Mouse (Mus musculus) CD4-positive, CD25-positive, alpha-beta regulatory T cell, adult 4 months (primary cell): ENCODE measurements around the gene Amz2. TPM values are rescaled to one million over a fixed set of nuclear protein-coding genes. Genes with fewer than 3 reads are reported as not detected.
"Not testable (repeated sequence)": the region's sequence is repeated elsewhere in the genome, so short reads cannot be mapped to it uniquely, and the experiment has no call there.

Source experiments
- ATAC-seq: one replicate; pipeline ENCODE4 v1.8.0; 2017
- polyA plus RNA-seq, 2 experiments: library from polyadenylated mRNA; unstranded; fragments of 100-300 nt; shearing (Covaris generic); gene quantifications; one replicate each; pipeline ENCODE4 v1.2.1; 2017

Amz2 gene
- polyA plus RNA-seq, 2 experiments from 2014 or later, result 40.0 to 48.4 TPM

GRCm38 (mm10) chr11:109472171-109472691, 46.5 kb downstream of the Amz2 start:
- peak; percentile 13 for ATAC-seq

GRCm38 (mm10) chr11:109472821-109473170, 47.0 kb downstream of the Amz2 start:
- peak; percentile 2 for ATAC-seq

- peak; percentile 74 for ATAC-seq
These were observed 47.7 kb downstream of the Amz2 start, which contains the start of the genes Arsg and Slc16a6 for GRCm38 (mm10) chr11:109473171-109474085. TSS of gene Arsg (plus strand) at chr11:109473374. TSS of gene Slc16a6 (minus strand) at chr11:109473598.

- ATAC-seq, result no peak
These were observed 48.5 kb downstream of the Amz2 start for GRCm38 (mm10) chr11:109474086-109474742.

GRCm38 (mm10) chr11:109474836-109475235, 49.1 kb downstream of the Amz2 start:
- no peak for ATAC-seq

GRCm38 (mm10) chr11:109475717-109476116, 50.0 kb downstream of the Amz2 start:
- no peak for ATAC-seq

GRCm38 (mm10) chr11:109476241-109476640, 50.5 kb downstream of the Amz2 start:
- ATAC-seq, result no peak

GRCm38 (mm10) chr11:109476653-109477052, 50.9 kb downstream of the Amz2 start:
- no peak for ATAC-seq

- ATAC-seq, result no peak
These were observed 52.0 kb downstream of the Amz2 start for GRCm38 (mm10) chr11:109477606-109478380.

- no peak for ATAC-seq
These were observed 54.0 kb downstream of the Amz2 start for GRCm38 (mm10) chr11:109479575-109480285.

- ATAC-seq, result no peak
These were observed 54.7 kb downstream of the Amz2 start for GRCm38 (mm10) chr11:109480440-109480839.

- no peak for ATAC-seq
These were observed 59.8 kb downstream of the Amz2 start for GRCm38 (mm10) chr11:109485398-109486045.

- no peak for ATAC-seq
These were observed 61.4 kb downstream of the Amz2 start for GRCm38 (mm10) chr11:109487111-109487510.

GRCm38 (mm10) chr11:109487991-109488684, 62.4 kb downstream of the Amz2 start:
- no peak for ATAC-seq

GRCm38 (mm10) chr11:109489763-109490162, 64.0 kb downstream of the Amz2 start:
- ATAC-seq, result no peak

GRCm38 (mm10) chr11:109491844-109492243, 66.1 kb downstream of the Amz2 start:
- ATAC-seq, result no peak

- ATAC-seq, result not testable (repeated sequence)
These were observed 67.2 kb downstream of the Amz2 start for GRCm38 (mm10) chr11:109492847-109493464.

- ATAC-seq, result no peak
These were observed 69.4 kb downstream of the Amz2 start for GRCm38 (mm10) chr11:109494890-109495770.

- peak; percentile 79 for ATAC-seq
These were observed 70.2 kb downstream of the Amz2 start for GRCm38 (mm10) chr11:109495771-109496474.
